In the genomic region with DNA sequence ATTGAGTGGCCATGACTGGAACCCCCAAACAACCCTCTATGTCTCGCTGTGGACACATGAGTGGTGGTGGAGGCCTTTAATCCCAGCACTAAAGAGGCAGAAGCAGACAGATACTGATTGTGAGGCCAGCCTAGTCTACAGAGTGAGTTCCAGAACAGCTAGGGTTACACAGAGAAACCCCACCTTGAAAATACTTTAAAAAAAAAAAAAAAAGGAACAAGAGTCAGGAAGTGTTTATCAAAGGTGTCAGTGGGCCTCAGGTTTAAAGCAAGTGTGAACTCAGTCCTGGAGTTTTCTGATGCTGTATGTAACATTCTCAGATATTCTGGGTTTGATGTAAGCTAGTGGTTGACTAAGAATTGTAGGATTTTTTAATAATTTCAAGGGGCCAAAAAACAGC, we compare ENCODE assay signal across 10 mouse cellular contexts. TPM values are rescaled to one million over a fixed set of nuclear protein-coding genes. Genes with fewer than 3 reads are reported as not detected.
DNase-seq lines count a peak whose midpoint lies in the region; ATAC-seq and TF ChIP-seq lines count a peak whose summit lies in the region.
"Had no signal": no experiment of that assay in that cellular context is flagged by ENCODE, and none has a peak within 500 bp of the region (broad histone marks: within the 10 kb centered on the region; RNA-seq: fewer than 3 reads in every experiment).

No protein-coding gene starts in this region.

- peaks cover 14% of the 10 kb centered on the region for H3K4me1 ChIP-seq in heart, embryonic 16.5 days (ENCODE audit: control insufficient read depth, insufficient read depth, low read length)
- H3K4me1 ChIP-seq in heart, embryonic 10.5 days = peaks cover 14% of the 10 kb centered on the region
- no peaks in the 10 kb centered on the region; the same call in none of the 2 replicates for H3K4me1 ChIP-seq in testis, adult 2 months (ENCODE audit: control insufficient read depth, insufficient read depth, low read length)
- H3K4me1 ChIP-seq in limb, embryonic 13.5 days = peaks cover 16% of the 10 kb centered on the region

- 81% methylated on average over 1 of the region's 1 CpGs for WGBS in heart, embryonic 16.5 days
- 86% methylated on average over 1 of the region's 1 CpGs for WGBS in heart, embryonic 10.5 days
- 89% methylated on average over 1 of the region's 1 CpGs for whole genome bisulfite sequencing in limb, embryonic 13.5 days

- 0 out of 2 replicates have a peak overlapping the region, but pooled peaks have one; percentile 70 for H3K4me2 ChIP-seq in heart, embryonic 16.5 days (ENCODE audit: low read depth, low read length)
- peak overlapping the region; percentile 70; the same call in 1 of the 2 replicates for H3K4me2 ChIP-seq in limb, embryonic 13.5 days (replicated peaks)

- ATAC-seq in heart, embryonic 16.5 days (replicated peaks; ENCODE audit: extremely low read depth, insufficient read depth, low FRiP score) = no peak
- ATAC-seq in limb, embryonic 13.5 days (ENCODE audit: low FRiP score, low read depth) = no peak

- TF ChIP-seq CTCF in testis, adult 2 months (IDR thresholded peaks at IDR 0.05; ENCODE audit: control insufficient read depth, insufficient read depth, insufficient replicate concordance, low read depth, low read length) = no peak

- H3K36me3 ChIP-seq in heart, embryonic 16.5 days (ENCODE audit: control insufficient read depth, insufficient read depth) = peaks cover 5% of the 10 kb centered on the region; the same call in 1 of the 2 replicates
- peaks cover 22% of the 10 kb centered on the region for H3K36me3 ChIP-seq in heart, embryonic 10.5 days
- no peaks in the 10 kb centered on the region for H3K36me3 ChIP-seq in testis, adult 2 months (ENCODE audit: control insufficient read depth, insufficient read depth, low read length)
- H3K36me3 ChIP-seq in limb, embryonic 13.5 days = peaks cover 18% of the 10 kb centered on the region
- no peaks in the 10 kb centered on the region for H3K36me3 ChIP-seq in splenic B cell, adult 2 months (ENCODE audit: control insufficient read depth, insufficient read depth, low read length, poor library complexity, severe bottlenecking)

- no peak overlapping the region for H3K27ac ChIP-seq in heart, embryonic 16.5 days (ENCODE audit: low read length)
- no peak overlapping the region for H3K27ac ChIP-seq in heart, embryonic 10.5 days
- no peak overlapping the region for H3K27ac ChIP-seq in testis, adult 2 months (ENCODE audit: control insufficient read depth, insufficient read depth, low read depth, low read length)
- H3K27ac ChIP-seq in limb, embryonic 13.5 days = no peak overlapping the region
- H3K27ac ChIP-seq: macrophage had no signal

- H3K4me3 ChIP-seq in heart, embryonic 16.5 days (ENCODE audit: low read length) = no peak overlapping the region
- no peak overlapping the region for H3K4me3 ChIP-seq in heart, embryonic 10.5 days
- peak overlapping the region; percentile 100; the same call in 1 of the 2 replicates for H3K4me3 ChIP-seq in testis, adult 2 months (ENCODE audit: control insufficient read depth, low read depth, low read length)
- peak overlapping the region; percentile 73; the same call in 1 of the 2 replicates for H3K4me3 ChIP-seq in limb, embryonic 13.5 days

- no peak for TF ChIP-seq POLR2A in testis, adult 2 months (IDR thresholded peaks at IDR 0.05; ENCODE audit: control insufficient read depth, low read depth, low read length)

- no peaks in the 10 kb centered on the region for H3K27me3 ChIP-seq in heart, embryonic 16.5 days (ENCODE audit: control insufficient read depth, insufficient read depth, low read length)
- H3K27me3 ChIP-seq in heart, embryonic 10.5 days (ENCODE audit: insufficient read depth, poor library complexity, severe bottlenecking) = no peaks in the 10 kb centered on the region
- no peaks in the 10 kb centered on the region for H3K27me3 ChIP-seq in testis, adult 2 months (ENCODE audit: control insufficient read depth, insufficient read depth, low read length)
- no peaks in the 10 kb centered on the region for H3K27me3 ChIP-seq in limb, embryonic 13.5 days
- H3K27me3 ChIP-seq in splenic B cell, adult 2 months (ENCODE audit: control insufficient read depth, insufficient read depth, low read length, poor library complexity, severe bottlenecking) = no peaks in the 10 kb centered on the region

- intact Hi-C loops in left cerebral cortex, postnatal 10 days (cut with DNase I) = no loop called here

- no peak for DNase-seq in heart, embryonic 10.5 days (ENCODE audit: low spot score)
- no peak for DNase-seq in testis, postnatal 10 days (ENCODE audit: low spot score)
- peak; percentile 10 for DNase-seq in splenic B cell, adult 2 months (ENCODE audit: low read depth, low spot score)
- DNase-seq in left cerebral cortex, postnatal 10 days (ENCODE audit: extremely low spot score in 1 of 2, low spot score in 2 of 2) = no peak
- no peak for DNase-seq in frontal cortex, postnatal 10 days (ENCODE audit: low spot score in 2 of 2)

- no peak overlapping the region for H3K9ac ChIP-seq in heart, embryonic 16.5 days (ENCODE audit: low read length)
- no peak overlapping the region for H3K9ac ChIP-seq in limb, embryonic 13.5 days

- H3K9me3 ChIP-seq in heart, embryonic 16.5 days (replicated peaks; ENCODE audit: control insufficient read depth, low read length) = no peaks in the 10 kb centered on the region
- H3K9me3 ChIP-seq in heart, embryonic 10.5 days = no peaks in the 10 kb centered on the region
- peaks cover 7% of the 10 kb centered on the region for H3K9me3 ChIP-seq in limb, embryonic 13.5 days

RNA-seq across cellular contexts. Expression of gene Zfp961, which starts 1.7 kb away (rescaled TPM):
- polyA plus RNA-seq in heart, embryonic 16.5 days (2015; fragmentation: Nextera tagmentation; extraction: Ambion mirVana) = 10.6 and 12.5 TPM in 2 replicates
- 16.2 and 19.5 TPM in 2 replicates for polyA plus RNA-seq in heart, embryonic 10.5 days (2016; fragmentation: Nextera tagmentation; extraction: Ambion mirVana)
- 3.4 TPM in 2 replicates for polyA plus RNA-seq in testis, adult 2 months (2012; rRNA removed)
- polyA plus RNA-seq in limb, embryonic 13.5 days (2015; fragmentation: Nextera tagmentation; extraction: Ambion mirVana) = 16.3 and 16.4 TPM in 2 replicates
- 10 to 100 TPM; 12.5 to 14.5 TPM for total RNA-seq in left cerebral cortex, postnatal 10 days (2021)

RNA-seq across cellular contexts. Expression of gene Zfp617, which starts 44.1 kb away (rescaled TPM):
- polyA plus RNA-seq in heart, embryonic 16.5 days (2015; fragmentation: Nextera tagmentation; extraction: Ambion mirVana) = 26.4 and 26.9 TPM in 2 replicates
- polyA plus RNA-seq in heart, embryonic 10.5 days (2016; fragmentation: Nextera tagmentation; extraction: Ambion mirVana) = 29.4 and 31.3 TPM in 2 replicates
- 1.6 and 2.5 TPM in 2 replicates for polyA plus RNA-seq in testis, adult 2 months (2012; rRNA removed)
- 26.8 and 29.5 TPM in 2 replicates for polyA plus RNA-seq in limb, embryonic 13.5 days (2015; fragmentation: Nextera tagmentation; extraction: Ambion mirVana)
- 10 to 100 TPM; 27.4 to 30.0 TPM for total RNA-seq in left cerebral cortex, postnatal 10 days (2021)

RNA-seq across cellular contexts. Expression of gene Zfp882, which starts 44.1 kb away (rescaled TPM):
- polyA plus RNA-seq in heart, embryonic 16.5 days (2015; fragmentation: Nextera tagmentation; extraction: Ambion mirVana) = 2.8 and 2.9 TPM in 2 replicates
- polyA plus RNA-seq in heart, embryonic 10.5 days (2016; fragmentation: Nextera tagmentation; extraction: Ambion mirVana) = 2.5 and 3.6 TPM in 2 replicates
- polyA plus RNA-seq in testis, adult 2 months (2012; rRNA removed) = 0.25 and 0.28 TPM in 2 replicates
- 9.1 and 9.8 TPM in 2 replicates for polyA plus RNA-seq in limb, embryonic 13.5 days (2015; fragmentation: Nextera tagmentation; extraction: Ambion mirVana)
- 1 to 10 TPM; 9.9 to 10.0 TPM for total RNA-seq in left cerebral cortex, postnatal 10 days (2021)

RNA-seq across cellular contexts. Expression of gene Cyp4f18, which starts 56.9 kb away (rescaled TPM):
- 0.74 and 1.8 TPM in 2 replicates for polyA plus RNA-seq in heart, embryonic 16.5 days (2015; fragmentation: Nextera tagmentation; extraction: Ambion mirVana)
- polyA plus RNA-seq in heart, embryonic 10.5 days (2016; fragmentation: Nextera tagmentation; extraction: Ambion mirVana) = not detected in 2 replicates
- 0.09 and 0.24 TPM in 2 replicates for polyA plus RNA-seq in testis, adult 2 months (2012; rRNA removed)
- 0.90 and 0.91 TPM in 2 replicates for polyA plus RNA-seq in limb, embryonic 13.5 days (2015; fragmentation: Nextera tagmentation; extraction: Ambion mirVana)
- total RNA-seq in left cerebral cortex, postnatal 10 days (2021) = not detected
- total RNA-seq: left cerebral cortex, adult 18-20 months had no signal

Comparison
In these comparisons a context has a peak if more than half of its experiments do, and no peak if none do; other contexts are left out.
1. H3K4me3 ChIP-seq: peak in testis, adult 2 months (single experiment) and limb, embryonic 13.5 days (single experiment); none in heart, embryonic 16.5 days (single experiment) and heart, embryonic 10.5 days (single experiment).